Mouse (Mus musculus): ENCODE results near the gene Rnf208.
"Not testable (repeated sequence)": the region's sequence is repeated elsewhere in the genome, so short reads cannot be mapped to it uniquely, and the experiment has no call there.

The Rnf208 gene

GRCm38 (mm10) chr2:25246183-25247072 is 4.4 kb downstream of the Rnf208 start, which contains the start of gene AL732309.1:
Gene AL732309.1 (minus strand): TSS chr2:25246863.
- no peak for DNase-seq (ENCODE audit: low read depth, low spot score)

- no peak for DNase-seq (ENCODE audit: low read depth, low spot score)
These were observed 10.3 kb downstream of the Rnf208 start for GRCm38 (mm10) chr2:25252331-25252730.

GRCm38 (mm10) chr2:25255284-25255779 is 13.3 kb downstream of the Rnf208 start, which contains the start of gene Tmem203:
Gene Tmem203 (plus strand): TSS chr2:25255439.
- peak; percentile 80 for DNase-seq (ENCODE audit: low read depth, low spot score)

- DNase-seq (ENCODE audit: low read depth, low spot score), result not testable (repeated sequence)
These were observed 14.5 kb downstream of the Rnf208 start for GRCm38 (mm10) chr2:25256443-25257109.

GRCm38 (mm10) chr2:25257250-25257649 is 15.2 kb downstream of the Rnf208 start:
- DNase-seq (ENCODE audit: low read depth, low spot score), result not testable (repeated sequence)

GRCm38 (mm10) chr2:25258887-25259286 is 16.8 kb downstream of the Rnf208 start:
- no peak for DNase-seq (ENCODE audit: low read depth, low spot score)

GRCm38 (mm10) chr2:25261870-25262269 is 19.8 kb downstream of the Rnf208 start:
- no peak for DNase-seq (ENCODE audit: low read depth, low spot score)

- DNase-seq (ENCODE audit: low read depth, low spot score), result peak; percentile 91
These were observed 20.3 kb downstream of the Rnf208 start, which contains the start of gene Tprn for GRCm38 (mm10) chr2:25262291-25262767. Gene Tprn (plus strand): TSS chr2:25262618.

GRCm38 (mm10) chr2:25262795-25263622 is 21.0 kb downstream of the Rnf208 start:
- no peak for DNase-seq (ENCODE audit: low read depth, low spot score)

GRCm38 (mm10) chr2:25263623-25264285 is 21.7 kb downstream of the Rnf208 start:
- DNase-seq (ENCODE audit: low read depth, low spot score), result no peak

GRCm38 (mm10) chr2:25264286-25264660 is 22.2 kb downstream of the Rnf208 start:
- no peak for DNase-seq (ENCODE audit: low read depth, low spot score)

GRCm38 (mm10) chr2:25264851-25265250 is 22.8 kb downstream of the Rnf208 start:
- no peak for DNase-seq (ENCODE audit: low read depth, low spot score)

GRCm38 (mm10) chr2:25265897-25266656 is 24.0 kb downstream of the Rnf208 start:
- no peak for DNase-seq (ENCODE audit: low read depth, low spot score)

GRCm38 (mm10) chr2:25266720-25267119 is 24.7 kb downstream of the Rnf208 start:
- DNase-seq (ENCODE audit: low read depth, low spot score), result no peak

- DNase-seq (ENCODE audit: low read depth, low spot score), result no peak
These were observed 25.2 kb downstream of the Rnf208 start for GRCm38 (mm10) chr2:25267241-25267640.

GRCm38 (mm10) chr2:25267746-25268309 is 25.8 kb downstream of the Rnf208 start:
- no peak for DNase-seq (ENCODE audit: low read depth, low spot score)

- DNase-seq (ENCODE audit: low read depth, low spot score), result peak; percentile 95
These were observed 29.9 kb downstream of the Rnf208 start, which contains the start of the genes Ssna1 and Anapc2 for GRCm38 (mm10) chr2:25271827-25272511. Gene Ssna1 (minus strand): TSS chr2:25272438. Gene Anapc2 (plus strand): TSS chr2:25272478.

GRCm38 (mm10) chr2:25272515-25272914 is 30.5 kb downstream of the Rnf208 start:
- no peak for DNase-seq (ENCODE audit: low read depth, low spot score)

GRCm38 (mm10) chr2:25273010-25273409 is 31.0 kb downstream of the Rnf208 start:
- no peak for DNase-seq (ENCODE audit: low read depth, low spot score)
